Mouse (Mus musculus) midbrain, embryonic 16.5 days (tissue): ENCODE data around the gene 2010111I01Rik. TPM values are rescaled to one million over a fixed set of nuclear protein-coding genes. Genes with fewer than 3 reads are reported as not detected.

Experiments used
- ATAC-seq: fragments of 200-750 bp; cut with Nextera tagmentation; 2 replicates; pipeline ENCODE4 v1.8.0; 2017; ENCODE audit warnings: moderate TSS enrichment
- H3K27ac ChIP-seq: fragments of 300-500 bp; sonication (generic); 2 replicates; pipeline ENCODE4 v1.5.1; 2014; ENCODE audit warnings: mild to moderate bottlenecking, low read length, mixed read lengths
- H3K27me3 ChIP-seq: fragments of 300-500 bp; sonication (generic); 2 replicates; pipeline ENCODE4 v1.6.1; 2014; ENCODE audit warnings: low read depth, low read length, mixed read lengths; ENCODE audit not compliant: control insufficient read depth, insufficient read depth
- H3K36me3 ChIP-seq: fragments of 300-500 bp; sonication (generic); 2 replicates; pipeline ENCODE4 v1.6.1; 2014; ENCODE audit warnings: mild to moderate bottlenecking, low read length, moderate library complexity, mixed read lengths; ENCODE audit not compliant: control insufficient read depth, insufficient read depth
- H3K4me1 ChIP-seq: fragments of 300-500 bp; sonication (generic); 2 replicates; pipeline ENCODE4 v1.6.1; 2014; ENCODE audit warnings: mild to moderate bottlenecking, low read length, mixed read lengths; ENCODE audit not compliant: control insufficient read depth, insufficient read depth
- H3K4me2 ChIP-seq: fragments of 300-500 bp; sonication (generic); 2 replicates; pipeline ENCODE4 v1.6.1; 2014; ENCODE audit warnings: mild to moderate bottlenecking, low read length, mixed read lengths
- H3K4me3 ChIP-seq: fragments of 300-500 bp; sonication (generic); 2 replicates; pipeline ENCODE4 v1.5.1; 2014; ENCODE audit warnings: low read depth, mild to moderate bottlenecking, low read length, moderate library complexity, mixed read lengths
- H3K9ac ChIP-seq: fragments of 300-500 bp; sonication (generic); 2 replicates; pipeline ENCODE4 v1.6.1; 2014; ENCODE audit warnings: low read depth, low read length, mixed read lengths
- H3K9me3 ChIP-seq: fragments of 300-500 bp; sonication (generic); replicated peaks from 2 replicates; pipeline ENCODE4 v1.6.1; 2014; ENCODE audit warnings: mild to moderate bottlenecking, low read length, mixed read lengths; ENCODE audit not compliant: control insufficient read depth, poor library complexity, severe bottlenecking
- WGBS: fragments of 180-500 bp; shearing (Covaris S2); extraction: QIAGEN DNeasy Blood & Tissue Kit; methylation state at CpG from one replicate; pipeline ENCODE4 v1.1.7; 2014; 5-methylcytosine and 5-hydroxymethylcytosine counted together
- polyA plus RNA-seq: library from polyadenylated mRNA; unstranded; fragments of >200 nt; fragmentation: Nextera tagmentation; extraction: Ambion mirVana; gene quantifications from 2 replicates; pipeline ENCODE4 v1.2.1, GENCODE M21; 2015

Gene 2010111I01Rik
- polyA plus RNA-seq, 1 experiment from 2014 or later, result 25.5 TPM

DNA sequence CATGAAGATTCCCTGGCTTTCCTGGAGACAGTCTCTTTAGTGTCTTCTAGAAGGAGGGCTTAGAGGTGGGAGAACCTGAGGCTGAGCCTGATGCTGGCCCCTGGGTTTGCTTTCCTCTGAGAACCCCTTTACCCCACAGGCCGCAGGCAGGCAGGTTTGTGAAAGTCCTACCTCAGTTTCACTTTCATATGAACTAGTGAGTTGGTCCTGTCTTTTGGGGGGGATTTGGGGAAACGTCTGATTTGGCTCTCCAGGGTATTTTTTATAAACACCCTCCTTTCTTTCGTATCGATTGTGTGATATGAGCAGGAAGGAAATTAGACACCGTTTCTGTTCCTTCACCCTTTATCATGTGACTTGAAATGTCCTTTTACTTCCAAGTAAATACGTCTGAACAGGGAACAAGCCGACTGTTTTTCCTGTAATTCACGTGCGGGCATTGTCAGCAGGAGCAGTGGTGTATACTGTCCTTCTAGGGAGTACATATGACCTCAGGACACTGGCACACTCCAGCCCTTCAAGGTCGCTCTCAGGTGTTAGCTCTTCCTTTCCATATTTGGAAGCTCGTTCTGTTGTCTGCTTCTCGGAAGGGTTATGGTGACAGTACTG lies 281.7 kb downstream of the 2010111I01Rik start:
- no peaks in the 10 kb centered on the region for H3K36me3 ChIP-seq
- no peak for ATAC-seq
- H3K9ac ChIP-seq, result no peak overlapping the region
- peaks cover 7% of the 10 kb centered on the region for H3K4me1 ChIP-seq
- H3K27ac ChIP-seq, result no peak overlapping the region
- H3K9me3 ChIP-seq, result no peaks in the 10 kb centered on the region
- 87% methylated on average over 12 of the region's 12 CpGs for WGBS
- H3K4me3 ChIP-seq, result no peak overlapping the region
- no peaks in the 10 kb centered on the region for H3K27me3 ChIP-seq
- H3K4me2 ChIP-seq, result no peak overlapping the region

- H3K9ac ChIP-seq, result no peak overlapping the region
- H3K4me3 ChIP-seq, result no peak overlapping the region
- no peaks in the 10 kb centered on the region for H3K9me3 ChIP-seq
- WGBS, result 82% methylated on average over 7 of the region's 7 CpGs
- H3K4me2 ChIP-seq, result no peak overlapping the region
- no peaks in the 10 kb centered on the region for H3K27me3 ChIP-seq
- H3K36me3 ChIP-seq, result no peaks in the 10 kb centered on the region
- H3K27ac ChIP-seq, result no peak overlapping the region
- ATAC-seq, result no peak
- peaks cover 7% of the 10 kb centered on the region for H3K4me1 ChIP-seq
Measured at GRCm38 (mm10) chr13:63247041-63247440, 282.3 kb downstream of the 2010111I01Rik start.

DNA sequence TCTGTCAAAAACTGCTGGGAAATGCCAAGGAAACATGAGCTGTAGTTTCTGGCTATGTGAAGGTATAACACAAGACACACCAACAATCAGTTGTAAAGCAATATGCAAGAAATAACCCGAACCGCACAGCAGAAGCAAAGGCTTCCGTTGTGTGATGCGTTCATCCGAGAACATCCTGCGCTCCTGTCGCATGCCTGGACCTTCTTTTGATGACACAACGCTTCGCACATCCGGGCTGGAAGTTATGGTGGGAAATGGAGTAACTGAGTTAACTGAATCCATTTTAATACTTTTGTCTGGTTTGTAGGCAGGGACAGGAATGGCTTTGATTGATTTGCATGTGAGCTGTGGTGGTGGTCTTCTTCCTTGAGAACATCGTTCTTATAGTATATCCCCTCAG lies 282.9 kb downstream of the 2010111I01Rik start:
- ATAC-seq, result no peak
- Histone ChIP-seq H3K4me3 (no peak overlapping the region), H3K9ac (no peak overlapping the region), H3K27ac (no peak overlapping the region), H3K27me3 (no peaks in the 10 kb centered on the region), H3K9me3 (no peaks in the 10 kb centered on the region), H3K4me1 (peaks cover 7% of the 10 kb centered on the region), H3K36me3 (no peaks in the 10 kb centered on the region), H3K4me2 (no peak overlapping the region)
- 95% methylated on average over 11 of the region's 11 CpGs for WGBS

GRCm38 (mm10) chr13:63248318-63248717 lies 283.6 kb downstream of the 2010111I01Rik start:
- Histone ChIP-seq H3K36me3 (no peaks in the 10 kb centered on the region), H3K9ac (no peak overlapping the region), H3K4me1 (peaks cover 7% of the 10 kb centered on the region), H3K4me2 (no peak overlapping the region), H3K9me3 (no peaks in the 10 kb centered on the region), H3K27me3 (no peaks in the 10 kb centered on the region), H3K4me3 (no peak overlapping the region), H3K27ac (no peak overlapping the region)
- 92% methylated on average over 10 of the region's 10 CpGs for WGBS
- no peak for ATAC-seq

- peaks cover 7% of the 10 kb centered on the region for H3K4me1 ChIP-seq
- no peaks in the 10 kb centered on the region for H3K27me3 ChIP-seq
- 91% methylated on average over 7 of the region's 7 CpGs for WGBS
- H3K4me2 ChIP-seq, result no peak overlapping the region
- H3K4me3 ChIP-seq, result no peak overlapping the region
- no peak for ATAC-seq
- H3K27ac ChIP-seq, result no peak overlapping the region
- H3K36me3 ChIP-seq, result no peaks in the 10 kb centered on the region
- no peak overlapping the region for H3K9ac ChIP-seq
- H3K9me3 ChIP-seq, result no peaks in the 10 kb centered on the region
Measured at GRCm38 (mm10) chr13:63249171-63249570, 284.5 kb downstream of the 2010111I01Rik start.

GRCm38 (mm10) chr13:63249741-63250431 lies 285.2 kb downstream of the 2010111I01Rik start:
- no peak for ATAC-seq
- no peaks in the 10 kb centered on the region for H3K27me3 ChIP-seq
- 77% methylated on average over 8 of the region's 8 CpGs for WGBS

GRCm38 (mm10) chr13:63250441-63250980 lies 285.8 kb downstream of the 2010111I01Rik start:
- no peak for ATAC-seq
- no peak overlapping the region for H3K4me2 ChIP-seq
- peaks cover 4% of the 10 kb centered on the region; the same call in 1 of the 2 replicates for H3K4me1 ChIP-seq
- WGBS, result 94% methylated on average over 8 of the region's 8 CpGs
- H3K27me3 ChIP-seq, result no peaks in the 10 kb centered on the region
- no peaks in the 10 kb centered on the region for H3K36me3 ChIP-seq
- no peak overlapping the region for H3K9ac ChIP-seq
- no peak overlapping the region for H3K4me3 ChIP-seq
- no peaks in the 10 kb centered on the region for H3K9me3 ChIP-seq
- no peak overlapping the region for H3K27ac ChIP-seq

More at GRCm38 (mm10) chr13:63249741-63250431, 285.2 kb downstream of the 2010111I01Rik start:
- no peak overlapping the region for H3K27ac ChIP-seq
- H3K4me3 ChIP-seq, result no peak overlapping the region
- no peaks in the 10 kb centered on the region for H3K36me3 ChIP-seq
- H3K4me2 ChIP-seq, result no peak overlapping the region
- no peak overlapping the region for H3K9ac ChIP-seq
- no peaks in the 10 kb centered on the region for H3K9me3 ChIP-seq
- H3K4me1 ChIP-seq, result peaks cover 7% of the 10 kb centered on the region

- 52% methylated on average over 12 of the region's 12 CpGs for WGBS
- Histone ChIP-seq H3K9me3 (no peaks in the 10 kb centered on the region), H3K9ac (no peak overlapping the region), H3K27me3 (no peaks in the 10 kb centered on the region), H3K4me1 (peaks cover 4% of the 10 kb centered on the region; the same call in 1 of the 2 replicates), H3K27ac (no peak overlapping the region), H3K4me2 (no peak overlapping the region), H3K36me3 (no peaks in the 10 kb centered on the region), H3K4me3 (no peak overlapping the region)
- ATAC-seq, result no peak; the same call in 1 of the 2 replicates
Measured at GRCm38 (mm10) chr13:63251118-63251889, 286.6 kb downstream of the 2010111I01Rik start.
